Mouse (Mus musculus): ENCODE data around the gene Bola2. TPM values are rescaled to one million over a fixed set of nuclear protein-coding genes. Genes with fewer than 3 reads are reported as not detected.
"Not testable (repeated sequence)": the region's sequence is repeated elsewhere in the genome, so short reads cannot be mapped to it uniquely, and the experiment has no call there.

Bola2 gene
- polyA plus RNA-seq, 1 experiment = 63.9 TPM

DNA sequence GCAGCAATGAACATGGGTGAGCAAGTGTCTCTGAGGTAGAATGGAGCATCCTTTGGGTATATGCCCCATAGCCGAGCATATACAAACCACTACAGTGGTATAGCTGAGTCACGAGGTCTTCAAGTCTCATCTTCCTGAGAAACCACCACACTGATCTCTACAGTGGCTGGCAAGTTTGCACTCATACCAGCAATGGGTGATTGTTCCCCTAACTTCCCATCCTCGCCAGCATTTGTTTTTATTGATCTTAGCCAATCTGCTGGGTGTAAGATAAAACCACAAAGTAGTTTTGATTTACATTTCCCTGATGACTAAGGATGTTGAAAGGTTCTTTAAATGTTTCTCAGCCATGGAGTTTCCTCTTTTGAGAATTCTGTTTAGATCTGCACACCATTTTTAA, 29.9 kb downstream of the Bola2 start:
- Histone ChIP-seq H3K4me1 (ENCODE audit: control insufficient read depth, insufficient read depth, low read length) (no peaks in the 10 kb centered on the region), H3K4me3 (ENCODE audit: insufficient read depth, low read depth, low read length) (no peak overlapping the region), H3K27me3 (replicated peaks; ENCODE audit: control insufficient read depth, insufficient read depth, low read length) (no peaks in the 10 kb centered on the region), H3K27ac (ENCODE audit: insufficient read depth, low read depth, low read length) (no peak overlapping the region), H3K36me3 (ENCODE audit: control insufficient read depth, insufficient read depth, low read length) (no peaks in the 10 kb centered on the region)
- 60% methylated on average over 3 of the region's 3 CpGs for WGBS
- DNase-seq = no peak
- TF ChIP-seq POLR2A (IDR thresholded peaks at IDR 0.05; ENCODE audit: low read depth, low read length) = no peak
- no peak for TF ChIP-seq CTCF (conservative IDR thresholded peaks at IDR 0.05; ENCODE audit: insufficient read depth, insufficient read length, low read depth, low read length)

DNA sequence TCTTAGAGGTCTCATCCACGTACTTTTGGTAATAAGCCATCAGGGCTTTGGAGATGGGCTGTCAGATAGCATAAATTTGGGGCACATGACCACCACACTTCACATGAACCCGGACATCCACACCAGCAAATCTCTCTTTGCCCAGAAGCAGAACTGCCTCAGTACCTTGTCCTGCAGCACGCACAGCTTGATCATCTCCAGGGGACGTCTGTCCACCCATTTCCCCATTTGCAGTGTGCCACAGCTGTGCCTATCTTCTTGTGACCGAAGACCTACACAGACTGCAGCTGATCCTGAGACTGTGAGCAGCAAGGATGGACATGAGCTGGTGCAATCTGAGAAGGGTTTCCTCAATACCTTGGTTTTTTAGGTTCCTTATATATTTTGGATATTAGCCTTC, 30.5 kb downstream of the Bola2 start:
- TF ChIP-seq POLR2A (IDR thresholded peaks at IDR 0.05; ENCODE audit: low read depth, low read length) (no peak), CTCF (conservative IDR thresholded peaks at IDR 0.05; ENCODE audit: insufficient read depth, insufficient read length, low read depth, low read length) (no peak)
- Histone ChIP-seq H3K4me1 (ENCODE audit: control insufficient read depth, insufficient read depth, low read length) (no peaks in the 10 kb centered on the region), H3K27ac (ENCODE audit: insufficient read depth, low read depth, low read length) (no peak overlapping the region), H3K36me3 (ENCODE audit: control insufficient read depth, insufficient read depth, low read length) (no peaks in the 10 kb centered on the region), H3K27me3 (replicated peaks; ENCODE audit: control insufficient read depth, insufficient read depth, low read length) (no peaks in the 10 kb centered on the region), H3K4me3 (ENCODE audit: insufficient read depth, low read depth, low read length) (no peak overlapping the region)
- 76% methylated on average over 5 of the region's 5 CpGs for WGBS
- no peak for DNase-seq

- H3K27me3 ChIP-seq (replicated peaks; ENCODE audit: control insufficient read depth, insufficient read depth, low read length); DNase-seq; H3K36me3 ChIP-seq (ENCODE audit: control insufficient read depth, insufficient read depth, low read length); H3K4me3 ChIP-seq (ENCODE audit: insufficient read depth, low read depth, low read length); H3K27ac ChIP-seq (ENCODE audit: insufficient read depth, low read depth, low read length); H3K4me1 ChIP-seq (ENCODE audit: control insufficient read depth, insufficient read depth, low read length): not testable (repeated sequence)
- WGBS = 62% methylated on average over 4 of the region's 4 CpGs
Observed at GRCm38 (mm10) chr7:126730256-126730789, 35.1 kb downstream of the Bola2 start.

DNA sequence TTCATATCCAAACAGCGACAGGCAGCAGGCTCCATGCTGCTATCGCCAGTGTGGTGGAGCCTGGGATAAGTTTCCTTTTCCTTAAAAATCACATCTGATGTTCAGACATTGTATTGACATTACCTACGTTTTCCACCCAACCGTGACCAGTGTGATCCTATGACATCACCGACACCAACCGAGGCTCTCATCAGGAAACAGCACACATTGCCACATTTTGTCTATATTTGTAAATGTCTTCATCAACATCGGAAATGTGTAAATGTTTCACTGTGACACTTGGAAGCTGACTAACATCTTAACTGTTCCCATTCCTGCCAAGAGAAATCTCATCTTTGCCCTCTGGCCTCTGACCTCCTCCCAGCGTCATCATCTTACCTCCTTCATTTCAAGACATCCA, 40.9 kb downstream of the Bola2 start:
- no peak overlapping the region for H3K27ac ChIP-seq (ENCODE audit: insufficient read depth, low read depth, low read length)
- TF ChIP-seq CTCF (conservative IDR thresholded peaks at IDR 0.05; ENCODE audit: insufficient read depth, insufficient read length, low read depth, low read length) = no peak
- TF ChIP-seq POLR2A (IDR thresholded peaks at IDR 0.05; ENCODE audit: low read depth, low read length) = no peak
- H3K4me3 ChIP-seq (ENCODE audit: insufficient read depth, low read depth, low read length) = no peak overlapping the region
- 66% methylated on average over 8 of the region's 8 CpGs for WGBS
- no peaks in the 10 kb centered on the region for H3K4me1 ChIP-seq (ENCODE audit: control insufficient read depth, insufficient read depth, low read length)
- no peak for DNase-seq
- no peaks in the 10 kb centered on the region for H3K27me3 ChIP-seq (replicated peaks; ENCODE audit: control insufficient read depth, insufficient read depth, low read length)
- H3K36me3 ChIP-seq (ENCODE audit: control insufficient read depth, insufficient read depth, low read length) = no peaks in the 10 kb centered on the region

GRCm38 (mm10) chr7:126739551-126739950, 44.4 kb downstream of the Bola2 start:
- H3K4me3 ChIP-seq (ENCODE audit: insufficient read depth, low read depth, low read length) = no peak overlapping the region
- no peak for DNase-seq
- H3K36me3 ChIP-seq (ENCODE audit: control insufficient read depth, insufficient read depth, low read length) = no peaks in the 10 kb centered on the region
- TF ChIP-seq CTCF (conservative IDR thresholded peaks at IDR 0.05; ENCODE audit: insufficient read depth, insufficient read length, low read depth, low read length) = no peak
- TF ChIP-seq POLR2A (IDR thresholded peaks at IDR 0.05; ENCODE audit: low read depth, low read length) = no peak
- H3K4me1 ChIP-seq (ENCODE audit: control insufficient read depth, insufficient read depth, low read length) = no peaks in the 10 kb centered on the region
- 72% methylated on average over 17 of the region's 17 CpGs for WGBS
- no peaks in the 10 kb centered on the region for H3K27me3 ChIP-seq (replicated peaks; ENCODE audit: control insufficient read depth, insufficient read depth, low read length)
- H3K27ac ChIP-seq (ENCODE audit: insufficient read depth, low read depth, low read length) = no peak overlapping the region

DNA sequence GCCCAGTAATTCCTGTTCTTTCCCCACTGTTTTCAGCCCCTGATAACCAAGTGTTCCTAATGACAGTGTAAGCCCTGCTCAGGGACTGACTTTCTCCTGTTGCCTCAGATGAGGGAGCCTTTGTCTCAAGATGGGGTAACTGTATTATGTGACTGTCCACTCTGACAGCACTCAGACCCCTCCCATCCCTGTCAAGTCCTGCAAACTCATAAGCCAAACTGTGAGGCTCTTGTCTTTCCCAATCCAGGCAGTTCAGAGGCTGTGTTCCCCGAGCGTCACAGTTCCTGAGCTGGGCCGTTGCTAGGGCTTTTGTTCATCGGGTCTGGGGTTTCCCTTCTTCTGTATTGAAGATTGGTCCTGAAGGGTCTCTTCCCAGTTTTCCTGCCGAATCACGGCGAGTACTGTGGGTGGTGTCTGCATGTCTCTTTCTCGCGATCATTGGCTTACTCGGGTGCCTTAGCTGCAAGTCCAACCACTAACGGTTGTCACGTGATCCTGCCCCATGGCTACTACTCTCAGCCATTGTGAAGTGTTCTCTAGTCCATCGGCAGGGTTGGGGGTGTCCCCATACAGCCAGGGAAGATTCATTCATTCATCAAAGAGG, 45.0 kb downstream of the Bola2 start:
- Histone ChIP-seq H3K27ac (ENCODE audit: insufficient read depth, low read depth, low read length) (no peak overlapping the region), H3K4me1 (ENCODE audit: control insufficient read depth, insufficient read depth, low read length) (no peaks in the 10 kb centered on the region), H3K36me3 (ENCODE audit: control insufficient read depth, insufficient read depth, low read length) (no peaks in the 10 kb centered on the region), H3K4me3 (ENCODE audit: insufficient read depth, low read depth, low read length) (no peak overlapping the region), H3K27me3 (replicated peaks; ENCODE audit: control insufficient read depth, insufficient read depth, low read length) (no peaks in the 10 kb centered on the region)
- TF ChIP-seq CTCF (conservative IDR thresholded peaks at IDR 0.05; ENCODE audit: insufficient read depth, insufficient read length, low read depth, low read length) (no peak), POLR2A (IDR thresholded peaks at IDR 0.05; ENCODE audit: low read depth, low read length) (no peak)
- WGBS = 83% methylated on average over 13 of the region's 13 CpGs
- DNase-seq = no peak

- Histone ChIP-seq H3K4me1 (ENCODE audit: control insufficient read depth, insufficient read depth, low read length) (no peaks in the 10 kb centered on the region), H3K27ac (ENCODE audit: insufficient read depth, low read depth, low read length) (no peak overlapping the region), H3K27me3 (replicated peaks; ENCODE audit: control insufficient read depth, insufficient read depth, low read length) (no peaks in the 10 kb centered on the region), H3K4me3 (ENCODE audit: insufficient read depth, low read depth, low read length) (no peak overlapping the region), H3K36me3 (ENCODE audit: control insufficient read depth, insufficient read depth, low read length) (no peaks in the 10 kb centered on the region)
- 65% methylated on average over 5 of the region's 5 CpGs for WGBS
- DNase-seq = no peak
- TF ChIP-seq POLR2A (IDR thresholded peaks at IDR 0.05; ENCODE audit: low read depth, low read length) = no peak
- TF ChIP-seq CTCF (conservative IDR thresholded peaks at IDR 0.05; ENCODE audit: insufficient read depth, insufficient read length, low read depth, low read length) = no peak
Observed at GRCm38 (mm10) chr7:126740977-126741376, 45.8 kb downstream of the Bola2 start.

Measured in kidney, adult 2 months (tissue).